Mouse (Mus musculus): ENCODE measurements around the gene Plet1. TPM values are rescaled to one million over a fixed set of nuclear protein-coding genes. Genes with fewer than 3 reads are reported as not detected.

The Plet1 gene
- 17.9 and 25.0 TPM in 2 replicates for polyA plus RNA-seq (2015; fragmentation: Nextera tagmentation; extraction: Ambion mirVana)

DNA sequence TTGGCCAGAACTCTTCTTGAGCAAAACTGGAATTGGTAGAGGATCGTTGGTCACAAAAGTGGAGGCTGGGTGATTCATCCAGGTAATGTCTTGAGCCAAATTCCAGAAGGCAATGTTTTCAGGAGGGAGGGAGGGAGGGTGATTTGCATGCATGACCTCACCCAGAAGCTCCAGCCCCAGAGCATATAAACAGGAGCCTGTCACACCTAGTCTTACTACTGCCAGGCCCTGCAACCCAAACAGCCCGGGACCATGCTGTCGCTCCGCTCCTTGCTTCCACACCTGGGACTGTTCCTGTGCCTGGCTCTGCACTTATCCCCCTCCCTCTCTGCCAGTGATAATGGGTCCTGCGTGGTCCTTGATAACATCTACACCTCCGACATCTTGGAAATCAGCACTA is at the start of gene Plet1:
TSS of gene Plet1 (plus strand) at position 215 of the 400 bp plus-strand sequence.
- 74% methylated on average over 6 of the region's 6 CpGs for WGBS
- no peaks in the 10 kb centered on the region for H3K9me3 ChIP-seq (replicated peaks; ENCODE audit: control insufficient read depth, low read length)
- H3K9ac ChIP-seq (ENCODE audit: low read length): no peak within 1 kb of the TSS
- no peaks in the 10 kb centered on the region for H3K36me3 ChIP-seq (ENCODE audit: control insufficient read depth, insufficient read depth, low read length)
- peak within 1 kb of the TSS; percentile 62; the same call in 1 of the 2 replicates for H3K27ac ChIP-seq (ENCODE audit: low read length)
- no peaks in the 10 kb centered on the region for H3K27me3 ChIP-seq (ENCODE audit: control insufficient read depth, insufficient read depth, low read length)
- peak within 1 kb of the TSS; percentile 35 for H3K4me2 ChIP-seq (ENCODE audit: low read depth, low read length)
- H3K4me3 ChIP-seq (replicated peaks; ENCODE audit: low read length): 0 out of 2 replicates have a peak within 1 kb of the TSS, but pooled peaks have one; percentile 6
- H3K4me1 ChIP-seq (ENCODE audit: control insufficient read depth, insufficient read depth, low read length): peaks cover 11% of the 10 kb centered on the region; the same call in 1 of the 2 replicates
- peak; percentile 74; the same call in 1 of the 2 replicates for ATAC-seq (ENCODE audit: insufficient read depth, low FRiP score)

DNA sequence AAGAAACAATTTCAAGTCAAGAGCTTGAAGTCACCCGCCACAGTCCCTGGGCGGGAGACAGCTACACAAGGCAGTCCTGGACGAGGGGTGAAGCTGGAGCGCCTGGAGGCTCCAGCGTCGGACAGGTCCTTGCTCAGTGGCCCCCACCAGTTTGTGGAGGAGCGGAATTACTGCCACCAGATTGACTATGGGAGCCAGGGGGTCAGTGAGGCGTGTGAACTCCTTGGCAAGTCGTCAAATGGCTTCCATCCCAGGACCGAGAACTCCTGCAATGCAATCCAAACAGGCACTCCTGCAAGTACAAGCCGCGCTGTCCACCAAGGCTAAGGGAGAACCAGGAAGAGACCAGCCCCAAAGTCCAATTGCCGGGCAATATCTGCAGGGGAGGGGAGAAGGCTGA is 45.3 kb upstream of the Plet1 start:
- no peaks in the 10 kb centered on the region for H3K36me3 ChIP-seq (ENCODE audit: control insufficient read depth, insufficient read depth, low read length)
- no peak overlapping the region for H3K4me2 ChIP-seq (ENCODE audit: low read depth, low read length)
- no peaks in the 10 kb centered on the region for H3K27me3 ChIP-seq (ENCODE audit: control insufficient read depth, insufficient read depth, low read length)
- no peak overlapping the region; the same call in 1 of the 2 replicates for H3K9ac ChIP-seq (ENCODE audit: low read length)
- H3K4me1 ChIP-seq (ENCODE audit: control insufficient read depth, insufficient read depth, low read length): no peaks in the 10 kb centered on the region
- H3K27ac ChIP-seq (ENCODE audit: low read length): no peak overlapping the region
- 52% methylated on average over 13 of the region's 13 CpGs for WGBS
- H3K9me3 ChIP-seq (replicated peaks; ENCODE audit: control insufficient read depth, low read length): no peaks in the 10 kb centered on the region
- no peak for ATAC-seq (ENCODE audit: insufficient read depth, low FRiP score)
- no peak overlapping the region for H3K4me3 ChIP-seq (replicated peaks; ENCODE audit: low read length)

DNA sequence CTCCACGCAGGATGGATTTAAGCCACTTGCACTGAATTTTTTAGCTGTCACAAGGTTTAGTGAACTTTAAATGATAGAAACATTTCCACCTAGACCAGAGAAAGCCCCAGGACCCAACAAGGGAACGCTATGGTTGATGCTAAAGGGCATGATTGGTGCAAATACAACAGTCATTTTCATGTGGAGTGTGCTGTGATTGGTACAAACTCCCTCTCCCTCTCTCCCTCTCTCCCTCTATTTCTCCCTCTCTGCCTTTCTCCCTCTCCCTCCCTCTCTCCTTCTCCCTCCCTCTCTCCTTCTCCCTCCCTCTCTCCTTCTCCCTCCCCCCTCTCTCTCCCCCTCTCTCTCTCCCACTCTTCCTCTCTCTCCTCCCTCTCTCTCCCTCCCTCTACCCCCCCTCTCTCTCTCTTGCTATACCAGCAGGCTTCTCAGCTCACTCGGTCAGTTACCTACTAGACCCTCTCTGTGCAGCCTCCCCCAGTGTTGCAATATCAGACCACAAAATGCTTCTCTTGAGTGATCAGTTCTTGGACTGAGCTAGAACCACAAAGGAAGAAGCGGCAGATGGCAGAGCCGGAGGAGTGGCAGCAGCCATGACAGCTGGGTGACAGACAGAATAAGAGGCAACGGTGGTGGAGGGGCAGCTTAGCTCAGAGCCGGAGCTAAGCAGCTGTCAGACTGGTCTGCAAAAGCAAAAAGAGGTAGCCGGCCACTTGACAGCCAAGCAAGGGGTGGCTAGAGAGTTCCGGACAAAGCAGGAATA is 42.7 kb upstream of the Plet1 start:
- Histone ChIP-seq H3K27me3 (ENCODE audit: control insufficient read depth, insufficient read depth, low read length) (no peaks in the 10 kb centered on the region), H3K4me3 (replicated peaks; ENCODE audit: low read length) (no peak overlapping the region), H3K4me1 (ENCODE audit: control insufficient read depth, insufficient read depth, low read length) (no peaks in the 10 kb centered on the region), H3K9me3 (replicated peaks; ENCODE audit: control insufficient read depth, low read length) (no peaks in the 10 kb centered on the region), H3K36me3 (ENCODE audit: control insufficient read depth, insufficient read depth, low read length) (no peaks in the 10 kb centered on the region), H3K4me2 (ENCODE audit: low read depth, low read length) (no peak overlapping the region), H3K27ac (ENCODE audit: low read length) (no peak overlapping the region), H3K9ac (ENCODE audit: low read length) (no peak overlapping the region)
- no peak for ATAC-seq (ENCODE audit: insufficient read depth, low FRiP score)
- 55% methylated on average over 9 of the region's 9 CpGs for WGBS

DNA sequence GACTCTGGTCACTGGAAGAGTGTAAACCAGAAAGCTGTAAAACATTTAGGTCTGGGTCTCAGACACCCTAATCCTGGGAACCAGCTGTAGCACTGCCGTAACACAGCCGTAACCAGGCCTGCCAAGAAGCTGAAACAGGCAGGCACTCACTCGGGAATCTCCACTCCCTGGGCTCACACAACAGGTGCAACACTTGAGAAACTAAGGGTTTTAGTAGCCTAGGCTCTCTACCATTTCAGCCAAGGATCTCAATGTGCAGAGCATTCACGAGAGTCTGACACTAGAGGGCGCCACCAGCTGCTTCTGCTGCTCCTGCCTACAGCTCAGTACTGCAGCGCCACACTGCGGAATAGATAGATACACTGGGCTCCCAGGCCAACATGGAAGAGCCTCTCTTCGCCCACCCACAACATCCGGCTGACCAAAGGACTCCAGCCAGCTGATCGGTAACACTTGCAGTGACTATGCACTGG is 42.0 kb upstream of the Plet1 start:
- no peaks in the 10 kb centered on the region for H3K4me1 ChIP-seq (ENCODE audit: control insufficient read depth, insufficient read depth, low read length)
- H3K9ac ChIP-seq (ENCODE audit: low read length): peak overlapping the region; percentile 46; the same call in 1 of the 2 replicates
- H3K4me3 ChIP-seq (replicated peaks; ENCODE audit: low read length): peak overlapping the region; percentile 10; the same call in 1 of the 2 replicates
- no peak overlapping the region for H3K27ac ChIP-seq (ENCODE audit: low read length)
- H3K4me2 ChIP-seq (ENCODE audit: low read depth, low read length): peak overlapping the region; percentile 43; the same call in 1 of the 2 replicates
- ATAC-seq (ENCODE audit: insufficient read depth, low FRiP score): peak; percentile 47; the same call in 1 of the 2 replicates
- 16% methylated on average over 10 of the region's 10 CpGs for WGBS
- no peaks in the 10 kb centered on the region for H3K9me3 ChIP-seq (replicated peaks; ENCODE audit: control insufficient read depth, low read length)
- no peaks in the 10 kb centered on the region for H3K27me3 ChIP-seq (ENCODE audit: control insufficient read depth, insufficient read depth, low read length)
- no peaks in the 10 kb centered on the region for H3K36me3 ChIP-seq (ENCODE audit: control insufficient read depth, insufficient read depth, low read length)

DNA sequence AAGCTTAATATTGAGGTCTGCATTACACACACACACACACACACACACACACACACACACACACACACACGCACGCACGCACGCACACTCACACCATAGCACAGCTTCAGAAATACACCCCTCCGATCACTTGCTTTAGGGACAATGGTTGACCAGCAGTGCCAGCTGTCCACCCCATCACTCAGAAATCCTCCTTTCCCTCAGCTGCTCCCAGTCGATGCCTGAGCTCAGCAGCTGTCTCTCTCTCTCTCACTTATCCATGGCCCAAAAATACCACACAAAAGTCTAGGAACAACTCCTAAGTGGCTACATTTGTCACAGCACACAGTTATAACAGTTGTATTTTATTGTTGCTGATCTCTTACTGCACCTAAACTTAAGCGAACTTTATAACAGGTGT is 36.7 kb upstream of the Plet1 start:
- ATAC-seq (ENCODE audit: insufficient read depth, low FRiP score): no peak
- no peak overlapping the region for H3K4me2 ChIP-seq (ENCODE audit: low read depth, low read length)
- no peak overlapping the region for H3K27ac ChIP-seq (ENCODE audit: low read length)
- 88% methylated on average over 6 of the region's 7 CpGs for WGBS
- no peak overlapping the region for H3K9ac ChIP-seq (ENCODE audit: low read length)
- no peaks in the 10 kb centered on the region for H3K9me3 ChIP-seq (replicated peaks; ENCODE audit: control insufficient read depth, low read length)
- H3K4me1 ChIP-seq (ENCODE audit: control insufficient read depth, insufficient read depth, low read length): no peaks in the 10 kb centered on the region
- H3K4me3 ChIP-seq (replicated peaks; ENCODE audit: low read length): no peak overlapping the region
- H3K36me3 ChIP-seq (ENCODE audit: control insufficient read depth, insufficient read depth, low read length): no peaks in the 10 kb centered on the region
- H3K27me3 ChIP-seq (ENCODE audit: control insufficient read depth, insufficient read depth, low read length): no peaks in the 10 kb centered on the region

DNA sequence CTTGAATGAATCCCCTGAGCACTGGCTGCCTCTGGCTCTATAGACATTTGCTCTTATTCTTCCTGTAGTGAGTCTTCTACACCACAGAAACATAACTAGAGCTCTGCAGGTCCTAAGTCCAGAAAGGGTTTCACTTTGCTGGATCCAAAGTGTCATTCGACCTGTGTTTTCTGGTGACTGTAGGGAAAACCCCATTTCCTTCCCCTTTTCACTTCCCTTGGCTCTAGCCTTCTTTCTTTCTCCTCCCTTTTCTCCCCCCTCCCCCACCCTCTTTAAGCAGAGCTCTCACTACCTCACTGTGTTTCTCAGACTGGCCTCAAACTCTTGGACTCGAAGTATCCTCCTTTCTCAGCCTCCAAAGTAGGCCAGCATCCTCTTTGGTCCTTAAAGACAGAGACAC is 34.8 kb upstream of the Plet1 start:
- Histone ChIP-seq H3K9me3 (replicated peaks; ENCODE audit: control insufficient read depth, low read length) (no peaks in the 10 kb centered on the region), H3K4me1 (ENCODE audit: control insufficient read depth, insufficient read depth, low read length) (no peaks in the 10 kb centered on the region), H3K4me3 (replicated peaks; ENCODE audit: low read length) (no peak overlapping the region), H3K9ac (ENCODE audit: low read length) (no peak overlapping the region), H3K4me2 (ENCODE audit: low read depth, low read length) (no peak overlapping the region), H3K36me3 (ENCODE audit: control insufficient read depth, insufficient read depth, low read length) (no peaks in the 10 kb centered on the region), H3K27me3 (ENCODE audit: control insufficient read depth, insufficient read depth, low read length) (no peaks in the 10 kb centered on the region), H3K27ac (ENCODE audit: low read length) (no peak overlapping the region)
- 49% methylated on average over 2 of the region's 2 CpGs for WGBS
- no peak for ATAC-seq (ENCODE audit: insufficient read depth, low FRiP score)

DNA sequence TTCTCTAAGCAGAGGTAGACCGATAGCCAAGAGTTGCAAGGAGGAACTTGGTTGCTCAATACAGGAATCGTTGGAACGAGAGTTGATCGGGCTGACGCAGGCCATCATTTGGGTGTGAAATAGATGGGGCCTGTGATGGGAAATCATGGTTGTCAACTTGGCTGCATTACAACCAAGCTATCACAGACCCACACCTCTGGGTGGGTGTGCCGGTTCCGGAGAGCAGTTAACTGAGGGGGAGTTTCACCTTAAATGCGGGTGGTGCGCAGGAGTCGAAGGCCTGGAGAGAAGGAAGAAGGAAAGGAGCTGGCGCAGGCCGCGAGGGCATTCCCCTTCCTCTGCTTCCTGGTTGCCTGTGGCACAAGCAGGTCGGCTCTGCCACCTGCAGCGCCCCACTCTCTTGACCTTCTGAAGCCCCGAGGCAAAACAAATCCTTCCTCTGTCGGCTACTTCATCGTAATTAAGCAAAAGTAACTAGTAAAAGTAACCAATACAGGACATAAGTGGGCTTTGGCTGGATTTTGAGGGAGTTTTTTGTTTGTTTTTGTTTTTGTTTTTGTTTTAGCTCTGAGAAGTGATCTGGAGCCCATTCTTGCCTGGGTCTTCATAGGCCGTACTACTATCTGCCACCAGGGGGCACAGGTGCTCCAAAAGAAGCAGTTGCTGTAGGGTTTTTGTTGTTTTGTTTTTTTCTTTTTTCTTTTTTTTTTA is 31.7 kb upstream of the Plet1 start:
- H3K4me2 ChIP-seq (ENCODE audit: low read depth, low read length): peak overlapping the region; percentile 49
- H3K4me1 ChIP-seq (ENCODE audit: control insufficient read depth, insufficient read depth, low read length): no peaks in the 10 kb centered on the region
- no peaks in the 10 kb centered on the region for H3K27me3 ChIP-seq (ENCODE audit: control insufficient read depth, insufficient read depth, low read length)
- H3K9me3 ChIP-seq (replicated peaks; ENCODE audit: control insufficient read depth, low read length): no peaks in the 10 kb centered on the region
- H3K27ac ChIP-seq (ENCODE audit: low read length): no peak overlapping the region
- ATAC-seq (ENCODE audit: insufficient read depth, low FRiP score): no peak
- H3K36me3 ChIP-seq (ENCODE audit: control insufficient read depth, insufficient read depth, low read length): no peaks in the 10 kb centered on the region
- 39% methylated on average over 19 of the region's 19 CpGs for WGBS
- H3K4me3 ChIP-seq (replicated peaks; ENCODE audit: low read length): peak overlapping the region; percentile 25
- peak overlapping the region; percentile 64 for H3K9ac ChIP-seq (ENCODE audit: low read length)

DNA sequence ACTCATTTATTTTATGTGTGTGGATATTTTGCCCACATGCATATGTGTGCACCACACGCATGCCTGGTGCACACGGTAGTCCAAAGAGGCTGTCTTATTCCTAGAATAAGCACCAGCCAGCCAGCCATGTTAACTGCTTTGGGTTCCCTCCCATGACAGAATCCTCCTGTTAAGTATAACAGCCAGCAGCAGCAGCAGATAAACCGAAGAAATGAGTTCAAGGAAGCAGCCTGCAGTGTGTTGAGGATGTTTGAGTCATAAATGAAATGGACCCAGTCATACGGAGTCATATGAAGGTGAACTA is 31.2 kb upstream of the Plet1 start:
- ATAC-seq (ENCODE audit: insufficient read depth, low FRiP score): no peak
- Histone ChIP-seq H3K27me3 (ENCODE audit: control insufficient read depth, insufficient read depth, low read length) (no peaks in the 10 kb centered on the region), H3K4me3 (replicated peaks; ENCODE audit: low read length) (no peak overlapping the region), H3K36me3 (ENCODE audit: control insufficient read depth, insufficient read depth, low read length) (no peaks in the 10 kb centered on the region), H3K9me3 (replicated peaks; ENCODE audit: control insufficient read depth, low read length) (no peaks in the 10 kb centered on the region), H3K27ac (ENCODE audit: low read length) (no peak overlapping the region), H3K4me1 (ENCODE audit: control insufficient read depth, insufficient read depth, low read length) (no peaks in the 10 kb centered on the region), H3K4me2 (ENCODE audit: low read depth, low read length) (0 out of 2 replicates have a peak overlapping the region, but pooled peaks have one; percentile 49), H3K9ac (ENCODE audit: low read length) (no peak overlapping the region)
- WGBS: 32% methylated on average over 4 of the region's 4 CpGs

All from stomach, embryonic 16.5 days (tissue).